Mouse (Mus musculus): ENCODE measurements around the gene Gm47289. TPM values are rescaled to one million over a fixed set of nuclear protein-coding genes. Genes with fewer than 3 reads are reported as not detected.
A peak's percentile ranks its signal among the peaks of the same experiment; 100 is the strongest.

The Gm47289 gene
- total and polyA plus RNA-seq, 2 experiments = not detected

DNA sequence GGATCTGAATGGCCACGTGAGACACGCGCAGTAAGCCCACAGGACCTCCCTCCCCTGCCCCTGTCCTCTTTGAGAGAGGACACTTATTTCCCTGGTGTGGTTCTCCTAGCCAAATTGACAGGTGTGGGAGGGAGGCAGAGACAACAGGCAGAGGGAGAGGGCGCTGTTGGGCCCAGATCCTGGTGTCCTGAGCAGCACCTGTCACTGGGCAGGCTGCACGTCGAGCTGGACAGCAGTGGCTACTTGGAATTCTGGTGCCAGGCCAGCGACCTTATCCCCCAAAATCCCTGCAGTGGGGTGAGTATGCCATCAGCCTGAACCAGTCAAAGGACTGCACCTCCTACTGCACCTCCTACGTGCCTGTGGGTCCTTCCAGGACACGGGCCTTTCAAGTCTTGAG lies 15.6 kb upstream of the Gm47289 start:
- H3K27me3 ChIP-seq (ENCODE audit: control insufficient read depth, insufficient read depth, low read length) = no peaks in the 10 kb centered on the region
- 41% methylated on average over 9 of the region's 9 CpGs for WGBS
- no peak overlapping the region for H3K4me3 ChIP-seq (ENCODE audit: insufficient read depth, low read depth, low read length)
- no peaks in the 10 kb centered on the region; the same call in 1 of the 2 replicates for H3K4me1 ChIP-seq (ENCODE audit: control insufficient read depth, insufficient read depth, low read length)
- peak; percentile 68 for DNase-seq (ENCODE audit: extremely low read depth, low read depth, low spot score)
- no peak for TF ChIP-seq POLR2A (IDR thresholded peaks at IDR 0.05; ENCODE audit: extremely low read depth, insufficient read depth, low read length)
- TF ChIP-seq CTCF (IDR thresholded peaks at IDR 0.05; ENCODE audit: low read depth, low read length) = peak; percentile 75
- H3K9ac ChIP-seq (ENCODE audit: low read depth, low read length) = no peak overlapping the region
- no peaks in the 10 kb centered on the region for H3K79me2 ChIP-seq (ENCODE audit: control insufficient read depth, insufficient read depth, low read length)
- H3K36me3 ChIP-seq (ENCODE audit: control insufficient read depth, insufficient read depth, low read length) = peaks cover 3% of the 10 kb centered on the region; the same call in 1 of the 2 replicates
- no peak overlapping the region for H3K27ac ChIP-seq (replicated peaks; ENCODE audit: insufficient read depth, low read depth, low read length)

GRCm38 (mm10) chr9:119144696-119145095 lies 14.3 kb upstream of the Gm47289 start:
- no peak overlapping the region for H3K9ac ChIP-seq (ENCODE audit: low read depth, low read length)
- H3K36me3 ChIP-seq (ENCODE audit: control insufficient read depth, insufficient read depth, low read length) = peaks cover 3% of the 10 kb centered on the region; the same call in 1 of the 2 replicates
- no peaks in the 10 kb centered on the region for H3K27me3 ChIP-seq (ENCODE audit: control insufficient read depth, insufficient read depth, low read length)
- WGBS = 39% methylated on average over 8 of the region's 8 CpGs
- DNase-seq (ENCODE audit: extremely low read depth, low read depth, low spot score) = peak; percentile 66
- no peak overlapping the region for H3K4me3 ChIP-seq (ENCODE audit: insufficient read depth, low read depth, low read length)
- H3K27ac ChIP-seq (replicated peaks; ENCODE audit: insufficient read depth, low read depth, low read length) = no peak overlapping the region
- H3K4me1 ChIP-seq (ENCODE audit: control insufficient read depth, insufficient read depth, low read length) = no peaks in the 10 kb centered on the region; the same call in 1 of the 2 replicates
- TF ChIP-seq CTCF (IDR thresholded peaks at IDR 0.05; ENCODE audit: low read depth, low read length) (no peak), POLR2A (IDR thresholded peaks at IDR 0.05; ENCODE audit: extremely low read depth, insufficient read depth, low read length) (0 out of 2 replicates have a peak, but pooled peaks have one; percentile 23)
- H3K79me2 ChIP-seq (ENCODE audit: control insufficient read depth, insufficient read depth, low read length) = no peaks in the 10 kb centered on the region

- Histone ChIP-seq H3K27me3 (ENCODE audit: control insufficient read depth, insufficient read depth, low read length) (no peaks in the 10 kb centered on the region), H3K4me1 (ENCODE audit: control insufficient read depth, insufficient read depth, low read length) (no peaks in the 10 kb centered on the region; the same call in 1 of the 2 replicates), H3K27ac (replicated peaks; ENCODE audit: insufficient read depth, low read depth, low read length) (no peak overlapping the region; the same call in 1 of the 2 replicates), H3K9ac (ENCODE audit: low read depth, low read length) (no peak overlapping the region), H3K79me2 (ENCODE audit: control insufficient read depth, insufficient read depth, low read length) (no peaks in the 10 kb centered on the region), H3K4me3 (ENCODE audit: insufficient read depth, low read depth, low read length) (no peak overlapping the region), H3K36me3 (ENCODE audit: control insufficient read depth, insufficient read depth, low read length) (peaks cover 5% of the 10 kb centered on the region; the same call in 1 of the 2 replicates)
- peak; percentile 81 for DNase-seq (ENCODE audit: extremely low read depth, low read depth, low spot score)
- 28% methylated on average over 10 of the region's 10 CpGs for WGBS
- TF ChIP-seq POLR2A (IDR thresholded peaks at IDR 0.05; ENCODE audit: extremely low read depth, insufficient read depth, low read length) (no peak), CTCF (IDR thresholded peaks at IDR 0.05; ENCODE audit: low read depth, low read length) (0 out of 2 replicates have a peak, but pooled peaks have one; percentile 1)
These were observed 13.8 kb upstream of the Gm47289 start for GRCm38 (mm10) chr9:119145137-119145536.

DNA sequence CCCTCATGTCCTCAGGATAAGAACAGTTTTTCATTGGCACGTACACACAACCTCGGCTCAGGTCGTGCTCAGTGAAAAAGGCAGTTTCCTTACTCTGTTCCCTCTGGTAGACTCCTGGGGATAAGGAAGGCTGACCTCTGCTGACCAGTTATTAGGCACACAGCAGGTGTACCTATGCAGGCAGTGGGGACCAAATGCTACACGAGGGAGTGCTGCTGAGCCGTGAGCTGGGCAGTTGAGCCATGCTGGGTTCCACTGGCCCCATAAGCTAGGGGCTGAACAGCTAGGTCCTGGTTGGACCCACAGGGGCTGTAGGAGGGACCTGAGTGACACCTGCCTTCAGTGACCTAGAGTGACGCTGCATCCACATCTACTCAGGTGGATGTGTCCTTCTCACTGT lies 13.3 kb upstream of the Gm47289 start:
- no peaks in the 10 kb centered on the region; the same call in 1 of the 2 replicates for H3K4me1 ChIP-seq (ENCODE audit: control insufficient read depth, insufficient read depth, low read length)
- no peaks in the 10 kb centered on the region for H3K79me2 ChIP-seq (ENCODE audit: control insufficient read depth, insufficient read depth, low read length)
- DNase-seq (ENCODE audit: extremely low read depth, low read depth, low spot score) = peak; percentile 69
- peak; percentile 23; the same call in 1 of the 2 replicates for TF ChIP-seq CTCF (IDR thresholded peaks at IDR 0.05; ENCODE audit: low read depth, low read length)
- 0 out of 2 replicates have a peak, but pooled peaks have one; percentile 33 for TF ChIP-seq POLR2A (IDR thresholded peaks at IDR 0.05; ENCODE audit: extremely low read depth, insufficient read depth, low read length)
- WGBS = 42% methylated on average over 6 of the region's 6 CpGs
- peaks cover 8% of the 10 kb centered on the region; the same call in 1 of the 2 replicates for H3K36me3 ChIP-seq (ENCODE audit: control insufficient read depth, insufficient read depth, low read length)
- no peak overlapping the region for H3K9ac ChIP-seq (ENCODE audit: low read depth, low read length)
- H3K27ac ChIP-seq (replicated peaks; ENCODE audit: insufficient read depth, low read depth, low read length) = peak overlapping the region; percentile 1; the same call in 1 of the 2 replicates
- H3K4me3 ChIP-seq (ENCODE audit: insufficient read depth, low read depth, low read length) = no peak overlapping the region
- H3K27me3 ChIP-seq (ENCODE audit: control insufficient read depth, insufficient read depth, low read length) = no peaks in the 10 kb centered on the region

DNA sequence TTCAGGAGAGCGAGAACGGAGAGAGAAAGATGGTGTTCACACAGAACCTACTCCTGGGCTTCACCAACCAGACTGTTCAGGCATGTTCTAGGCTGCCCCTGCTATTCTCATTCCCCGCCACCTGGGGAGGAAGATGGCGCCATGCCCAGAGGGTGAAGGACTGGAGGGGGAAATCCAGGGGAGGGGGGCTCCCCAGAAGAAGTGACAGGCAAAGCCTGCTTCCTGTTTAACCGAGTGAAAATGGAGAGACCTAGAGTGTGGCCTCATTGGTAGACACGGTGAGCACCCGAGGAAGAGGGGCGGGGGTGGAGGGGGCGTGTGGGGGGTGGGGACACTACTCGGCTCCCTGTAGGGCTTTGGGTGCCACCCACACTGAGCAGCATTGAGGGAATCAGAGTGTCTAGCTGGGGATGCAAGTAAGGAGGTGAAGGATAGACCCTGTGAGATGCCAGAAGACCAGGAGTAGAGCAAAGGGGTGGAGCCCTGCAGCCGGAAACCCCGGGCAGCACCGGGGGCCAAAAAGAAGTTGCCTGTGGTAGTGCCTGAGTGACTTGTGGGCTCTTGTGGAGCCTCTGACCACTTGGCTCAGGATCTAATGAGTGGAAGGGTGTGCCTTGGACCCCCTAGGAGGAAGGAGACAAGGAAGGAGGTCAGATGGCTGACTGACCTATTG lies 12.7 kb upstream of the Gm47289 start:
- Histone ChIP-seq H3K27ac (replicated peaks; ENCODE audit: insufficient read depth, low read depth, low read length) (no peak overlapping the region), H3K9ac (ENCODE audit: low read depth, low read length) (no peak overlapping the region), H3K27me3 (ENCODE audit: control insufficient read depth, insufficient read depth, low read length) (no peaks in the 10 kb centered on the region), H3K4me3 (ENCODE audit: insufficient read depth, low read depth, low read length) (no peak overlapping the region), H3K36me3 (ENCODE audit: control insufficient read depth, insufficient read depth, low read length) (peaks cover 10% of the 10 kb centered on the region; the same call in 1 of the 2 replicates), H3K79me2 (ENCODE audit: control insufficient read depth, insufficient read depth, low read length) (no peaks in the 10 kb centered on the region), H3K4me1 (ENCODE audit: control insufficient read depth, insufficient read depth, low read length) (no peaks in the 10 kb centered on the region; the same call in 1 of the 2 replicates)
- DNase-seq (ENCODE audit: extremely low read depth, low read depth, low spot score) = peak; percentile 52
- no peak for TF ChIP-seq POLR2A (IDR thresholded peaks at IDR 0.05; ENCODE audit: extremely low read depth, insufficient read depth, low read length)
- TF ChIP-seq CTCF (IDR thresholded peaks at IDR 0.05; ENCODE audit: low read depth, low read length) = peak; percentile 26; the same call in 1 of the 2 replicates
- 49% methylated on average over 13 of the region's 13 CpGs for whole genome bisulfite sequencing
